Mouse (Mus musculus) hindbrain, embryonic 12.5 days (tissue): ENCODE results near the gene Cdc5l. TPM values are rescaled to one million over a fixed set of nuclear protein-coding genes. Genes with fewer than 3 reads are reported as not detected.
"Not testable (repeated sequence)": the region's sequence is repeated elsewhere in the genome, so short reads cannot be mapped to it uniquely, and the experiment has no call there.

Experiments used
- ATAC-seq: fragments of 200-750 bp; cut with Nextera tagmentation; 2 replicates; pipeline ENCODE4 v1.8.0; 2017; ENCODE audit warnings: moderate TSS enrichment; ENCODE audit not compliant: low FRiP score
- H3K27ac ChIP-seq: fragments of 300-500 bp; sonication (generic); 2 replicates; pipeline ENCODE4 v1.5.1; 2016; ENCODE audit warnings: mild to moderate bottlenecking
- H3K27me3 ChIP-seq: fragments of 300-500 bp; sonication (generic); 2 replicates; pipeline ENCODE4 v1.6.1; 2016; ENCODE audit warnings: mild to moderate bottlenecking
- H3K36me3 ChIP-seq: fragments of 300-500 bp; sonication (generic); 2 replicates; pipeline ENCODE4 v1.6.1; 2016; ENCODE audit warnings: mild to moderate bottlenecking
- H3K4me1 ChIP-seq: fragments of 300-500 bp; sonication (generic); 2 replicates; pipeline ENCODE4 v1.6.1; 2016
- H3K4me2 ChIP-seq: fragments of 300-500 bp; sonication (generic); replicated peaks from 2 replicates; pipeline ENCODE4 v1.6.1; 2016; ENCODE audit warnings: mild to moderate bottlenecking
- H3K4me3 ChIP-seq: fragments of 300-500 bp; sonication (generic); 2 replicates; pipeline ENCODE4 v1.5.1; 2016; ENCODE audit warnings: mild to moderate bottlenecking
- H3K9ac ChIP-seq: fragments of 300-500 bp; sonication (generic); 2 replicates; pipeline ENCODE4 v1.6.1; 2016; ENCODE audit warnings: mild to moderate bottlenecking, moderate library complexity
- H3K9me3 ChIP-seq: fragments of 300-500 bp; sonication (generic); replicated peaks from 2 replicates; pipeline ENCODE4 v1.6.1; 2016; ENCODE audit warnings: mild to moderate bottlenecking
- WGBS: fragments of 180-500 bp; shearing (Covaris S2); methylation state at CpG from one replicate; pipeline ENCODE4 v1.1.7; 2016; 5-methylcytosine and 5-hydroxymethylcytosine counted together
- polyA plus RNA-seq: library from polyadenylated mRNA; unstranded; fragments of >200 nt; fragmentation: Nextera tagmentation; extraction: Ambion mirVana; gene quantifications from 2 replicates; pipeline ENCODE4 v1.2.1, GENCODE M21; 2016

Gene Cdc5l
- polyA plus RNA-seq, 1 experiment from 2014 or later = 75.2 TPM

- Histone ChIP-seq H3K9ac (no peak overlapping the region), H3K36me3 (no peaks in the 10 kb centered on the region), H3K27ac (no peak overlapping the region), H3K4me2 (no peak overlapping the region), H3K27me3 (no peaks in the 10 kb centered on the region), H3K4me3 (no peak overlapping the region), H3K4me1 (peaks cover 14% of the 10 kb centered on the region), H3K9me3 (no peaks in the 10 kb centered on the region)
- no peak for ATAC-seq
- 92% methylated on average over 8 of the region's 8 CpGs for WGBS
Observed at GRCm38 (mm10) chr17:45459062-45459461, 25.5 kb upstream of the Cdc5l start.

GRCm38 (mm10) chr17:45458516-45458915 is 25.0 kb upstream of the Cdc5l start:
- no peak overlapping the region for H3K9ac ChIP-seq
- no peak for ATAC-seq
- H3K36me3 ChIP-seq = no peaks in the 10 kb centered on the region
- H3K4me3 ChIP-seq = no peak overlapping the region
- H3K4me1 ChIP-seq = peaks cover 14% of the 10 kb centered on the region
- no peak overlapping the region for H3K4me2 ChIP-seq
- H3K9me3 ChIP-seq = no peaks in the 10 kb centered on the region
- H3K27ac ChIP-seq = no peak overlapping the region
- H3K27me3 ChIP-seq = no peaks in the 10 kb centered on the region
- WGBS = 80% methylated on average over 4 of the region's 4 CpGs

- no peak for ATAC-seq
- Histone ChIP-seq H3K27me3 (no peaks in the 10 kb centered on the region), H3K9me3 (no peaks in the 10 kb centered on the region), H3K4me1 (peaks cover 14% of the 10 kb centered on the region), H3K9ac (no peak overlapping the region), H3K4me3 (no peak overlapping the region), H3K27ac (no peak overlapping the region), H3K4me2 (no peak overlapping the region), H3K36me3 (no peaks in the 10 kb centered on the region)
- 92% methylated on average over 5 of the region's 5 CpGs for WGBS
Observed at GRCm38 (mm10) chr17:45457487-45457886, 23.9 kb upstream of the Cdc5l start.

GRCm38 (mm10) chr17:45456260-45457152 is 23.0 kb upstream of the Cdc5l start:
- no peak overlapping the region for H3K4me3 ChIP-seq
- no peak for ATAC-seq
- WGBS = 43% methylated on average over 13 of the region's 13 CpGs
- peaks cover 14% of the 10 kb centered on the region for H3K4me1 ChIP-seq
- H3K27ac ChIP-seq = peak overlapping the region; percentile 76
- no peaks in the 10 kb centered on the region for H3K36me3 ChIP-seq
- H3K27me3 ChIP-seq = no peaks in the 10 kb centered on the region
- H3K9me3 ChIP-seq = no peaks in the 10 kb centered on the region
- 0 out of 2 replicates have a peak overlapping the region, but pooled peaks have one; percentile 6 for H3K4me2 ChIP-seq
- H3K9ac ChIP-seq = no peak overlapping the region; the same call in 1 of the 2 replicates

- H3K9ac ChIP-seq, H3K27ac ChIP-seq, H3K27me3 ChIP-seq, H3K4me3 ChIP-seq, ATAC-seq, H3K4me2 ChIP-seq, H3K36me3 ChIP-seq, H3K9me3 ChIP-seq: not testable (repeated sequence)
- H3K4me1 ChIP-seq = peaks cover 14% of the 10 kb centered on the region
- 87% methylated on average over 9 of the region's 9 CpGs for WGBS
Observed at GRCm38 (mm10) chr17:45455783-45456182, 22.2 kb upstream of the Cdc5l start.

- no peaks in the 10 kb centered on the region for H3K9me3 ChIP-seq
- no peak overlapping the region for H3K27ac ChIP-seq
- H3K4me1 ChIP-seq = peaks cover 14% of the 10 kb centered on the region
- H3K4me2 ChIP-seq = no peak overlapping the region
- no peak for ATAC-seq
- no peaks in the 10 kb centered on the region for H3K36me3 ChIP-seq
- no peaks in the 10 kb centered on the region for H3K27me3 ChIP-seq
- no peak overlapping the region for H3K9ac ChIP-seq
- no peak overlapping the region for H3K4me3 ChIP-seq
- WGBS = 84% methylated on average over 2 of the region's 2 CpGs
Observed at GRCm38 (mm10) chr17:45454794-45455193, 21.3 kb upstream of the Cdc5l start.

- H3K4me1 ChIP-seq = peaks cover 11% of the 10 kb centered on the region
- peaks cover 5% of the 10 kb centered on the region; the same call in 1 of the 2 replicates for H3K36me3 ChIP-seq
- no peaks in the 10 kb centered on the region for H3K27me3 ChIP-seq
- no peak for ATAC-seq
- whole genome bisulfite sequencing = 91% methylated on average over 1 of the region's 1 CpGs
- H3K9ac ChIP-seq = no peak overlapping the region
- no peaks in the 10 kb centered on the region for H3K9me3 ChIP-seq
- H3K4me2 ChIP-seq = no peak overlapping the region
- no peak overlapping the region for H3K4me3 ChIP-seq
- no peak overlapping the region for H3K27ac ChIP-seq
Observed at GRCm38 (mm10) chr17:45452271-45452670, 18.7 kb upstream of the Cdc5l start.

- 95% methylated on average over 6 of the region's 6 CpGs for WGBS
- H3K4me1 ChIP-seq = no peaks in the 10 kb centered on the region
- ATAC-seq = no peak
Observed at GRCm38 (mm10) chr17:45450153-45450552, 16.6 kb upstream of the Cdc5l start.

GRCm38 (mm10) chr17:45449586-45449985 is 16.0 kb upstream of the Cdc5l start:
- ATAC-seq = no peak
- no peaks in the 10 kb centered on the region for H3K9me3 ChIP-seq
- WGBS = 97% methylated on average over 8 of the region's 8 CpGs

More at GRCm38 (mm10) chr17:45450153-45450552, 16.6 kb upstream of the Cdc5l start:
- Histone ChIP-seq H3K27ac (no peak overlapping the region), H3K9ac (no peak overlapping the region), H3K36me3 (peaks cover 5% of the 10 kb centered on the region; the same call in 1 of the 2 replicates), H3K4me3 (no peak overlapping the region), H3K4me2 (no peak overlapping the region), H3K9me3 (no peaks in the 10 kb centered on the region), H3K27me3 (no peaks in the 10 kb centered on the region)

GRCm38 (mm10) chr17:45447063-45447462 is 13.5 kb upstream of the Cdc5l start:
- no peak overlapping the region for H3K27ac ChIP-seq
- H3K36me3 ChIP-seq = peaks cover 7% of the 10 kb centered on the region; the same call in 1 of the 2 replicates
- H3K4me1 ChIP-seq = no peaks in the 10 kb centered on the region
- 89% methylated on average over 2 of the region's 2 CpGs for WGBS
- no peaks in the 10 kb centered on the region for H3K27me3 ChIP-seq
- ATAC-seq = no peak
- H3K4me2 ChIP-seq = no peak overlapping the region
- H3K4me3 ChIP-seq = no peak overlapping the region
- H3K9ac ChIP-seq = no peak overlapping the region
- no peaks in the 10 kb centered on the region for H3K9me3 ChIP-seq

More at GRCm38 (mm10) chr17:45449586-45449985, 16.0 kb upstream of the Cdc5l start:
- Histone ChIP-seq H3K36me3 (peaks cover 5% of the 10 kb centered on the region; the same call in 1 of the 2 replicates), H3K4me1 (no peaks in the 10 kb centered on the region), H3K27ac (no peak overlapping the region), H3K27me3 (no peaks in the 10 kb centered on the region), H3K9ac (no peak overlapping the region), H3K4me3 (no peak overlapping the region), H3K4me2 (no peak overlapping the region)

GRCm38 (mm10) chr17:45445923-45446322 is 12.4 kb upstream of the Cdc5l start:
- Histone ChIP-seq H3K36me3 (peaks cover 7% of the 10 kb centered on the region; the same call in 1 of the 2 replicates), H3K27me3 (no peaks in the 10 kb centered on the region), H3K9ac (no peak overlapping the region), H3K27ac (no peak overlapping the region), H3K9me3 (no peaks in the 10 kb centered on the region), H3K4me3 (no peak overlapping the region), H3K4me2 (no peak overlapping the region), H3K4me1 (no peaks in the 10 kb centered on the region)
- 89% methylated on average over 4 of the region's 4 CpGs for WGBS
- no peak for ATAC-seq

- Histone ChIP-seq H3K9ac (peak overlapping the region; percentile 87), H3K4me1 (peaks cover 23% of the 10 kb centered on the region), H3K27me3 (no peaks in the 10 kb centered on the region), H3K4me3 (peak overlapping the region; percentile 93), H3K9me3 (no peaks in the 10 kb centered on the region), H3K27ac (peak overlapping the region; percentile 96), H3K36me3 (peaks cover 3% of the 10 kb centered on the region; the same call in 1 of the 2 replicates), H3K4me2 (peak overlapping the region; percentile 59)
- 0 out of 2 replicates have a peak, but pooled peaks have one; percentile 2 for ATAC-seq
- 8% methylated on average over 12 of the region's 12 CpGs for WGBS
Observed at GRCm38 (mm10) chr17:45434262-45434590, 689 bp upstream of the Cdc5l start.
